Mouse (Mus musculus): ENCODE data around the gene Nanos3. TPM values are rescaled to one million over a fixed set of nuclear protein-coding genes. Genes with fewer than 3 reads are reported as not detected.

Nanos3 gene
- 1 to 10 TPM; 2.8 to 3.8 (median 3.2) TPM for total RNA-seq (2022)

DNA sequence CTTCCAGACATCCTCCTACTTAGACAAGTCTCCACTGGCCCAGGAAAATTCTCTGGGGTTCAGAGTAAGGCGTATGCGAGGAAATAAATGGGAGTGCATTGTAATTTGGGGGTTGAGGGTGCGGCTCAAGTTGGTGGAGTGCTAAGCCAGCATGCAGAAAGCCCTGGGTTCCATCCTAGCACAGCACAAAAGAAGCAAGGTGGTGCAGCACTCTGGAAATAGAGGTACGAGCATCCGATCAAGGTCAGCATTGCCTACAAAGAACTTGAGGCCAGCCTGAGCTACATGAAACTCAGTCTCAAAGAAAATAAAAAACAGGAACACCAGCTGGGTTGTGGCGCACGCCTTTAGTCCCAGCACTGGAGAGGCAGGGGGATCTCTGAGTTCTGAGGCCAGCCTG is at the start of gene Nanos3:
Gene Nanos3 (minus strand): TSS at position 101 of the 400 bp plus-strand sequence.
- no peak for DNase-seq (ENCODE audit: low spot score in 2 of 2)

- DNase-seq (ENCODE audit: low spot score in 2 of 2), result no peak
These were observed 48.0 kb upstream of the Nanos3 start for GRCm38 (mm10) chr8:84233055-84233454.

DNA sequence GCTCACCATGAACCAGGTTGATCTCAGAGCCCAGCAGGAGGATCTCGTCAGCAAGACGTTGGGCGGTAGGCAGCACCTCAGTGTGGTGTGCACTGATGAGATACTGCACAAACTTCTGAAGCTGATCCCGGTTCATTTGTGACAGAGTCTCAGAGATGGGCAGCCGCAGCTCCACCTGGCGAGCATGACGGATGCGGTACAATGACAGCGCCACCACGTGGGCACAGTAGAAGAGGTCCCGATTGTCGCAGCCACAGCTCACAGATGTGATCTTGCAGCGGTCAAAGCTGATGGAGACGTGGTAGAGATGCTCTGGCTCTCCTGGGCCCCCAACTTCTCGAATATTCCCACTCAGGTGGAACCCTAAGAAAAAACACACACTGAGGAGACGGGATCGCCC is 45.7 kb upstream of the Nanos3 start:
- DNase-seq (ENCODE audit: low spot score in 2 of 2), result no peak

DNA sequence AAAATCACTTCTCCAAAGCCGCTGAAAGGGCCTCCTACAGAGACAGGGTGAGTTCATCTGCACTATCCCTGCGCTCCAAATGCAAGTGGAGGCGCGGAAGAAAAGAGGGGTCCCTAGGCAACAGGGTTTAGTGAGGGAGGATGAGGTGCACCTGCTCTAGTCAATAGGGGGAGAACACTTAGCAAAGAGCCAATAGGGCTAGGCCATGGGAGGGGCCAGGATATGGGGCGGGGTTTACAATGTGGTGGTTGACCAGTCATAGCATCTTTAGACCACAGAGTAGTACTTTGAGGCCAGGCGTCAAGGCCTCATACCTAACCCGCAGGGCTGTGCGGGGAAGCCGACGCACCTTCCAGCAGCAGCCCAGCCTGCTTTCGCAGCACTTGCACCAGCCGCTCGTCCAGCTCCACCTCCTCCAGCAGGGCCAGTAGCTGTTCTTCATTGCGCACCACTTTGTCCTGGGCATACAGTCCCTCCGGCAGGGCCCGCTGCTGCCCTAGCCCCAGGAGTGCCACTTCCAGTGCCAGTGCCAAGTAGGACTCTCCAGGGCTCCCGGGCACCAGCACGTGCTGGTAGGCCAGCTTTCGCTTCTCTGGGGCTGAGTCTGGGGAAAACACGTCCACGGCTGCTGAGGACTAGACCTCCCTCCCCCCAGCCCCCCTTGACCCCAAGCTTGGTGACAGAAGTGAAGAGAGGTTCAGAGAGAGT is 38.5 kb upstream of the Nanos3 start:
- no peak for DNase-seq (ENCODE audit: low spot score in 2 of 2)

GRCm38 (mm10) chr8:84222566-84223165 is 37.6 kb upstream of the Nanos3 start:
- DNase-seq (ENCODE audit: low spot score in 2 of 2), result no peak

GRCm38 (mm10) chr8:84220105-84220504 is 35.1 kb upstream of the Nanos3 start:
- no peak for DNase-seq (ENCODE audit: low spot score in 2 of 2)

GRCm38 (mm10) chr8:84218143-84218542 is 33.1 kb upstream of the Nanos3 start:
- no peak for DNase-seq (ENCODE audit: low spot score in 2 of 2)

- DNase-seq (ENCODE audit: low spot score in 2 of 2), result no peak
These were observed 32.2 kb upstream of the Nanos3 start for GRCm38 (mm10) chr8:84217206-84217605.

- no peak for DNase-seq (ENCODE audit: low spot score in 2 of 2)
These were observed 28.3 kb upstream of the Nanos3 start for GRCm38 (mm10) chr8:84213277-84213676.

- no peak for DNase-seq (ENCODE audit: low spot score in 2 of 2)
These were observed 27.0 kb upstream of the Nanos3 start for GRCm38 (mm10) chr8:84211881-84212563.

GRCm38 (mm10) chr8:84211202-84211601 is 26.2 kb upstream of the Nanos3 start:
- DNase-seq (ENCODE audit: low spot score in 2 of 2), result no peak

- peak; percentile 64 to 76 for DNase-seq (ENCODE audit: low spot score in 2 of 2)
These were observed 25.3 kb upstream of the Nanos3 start for GRCm38 (mm10) chr8:84210167-84210791.

DNA sequence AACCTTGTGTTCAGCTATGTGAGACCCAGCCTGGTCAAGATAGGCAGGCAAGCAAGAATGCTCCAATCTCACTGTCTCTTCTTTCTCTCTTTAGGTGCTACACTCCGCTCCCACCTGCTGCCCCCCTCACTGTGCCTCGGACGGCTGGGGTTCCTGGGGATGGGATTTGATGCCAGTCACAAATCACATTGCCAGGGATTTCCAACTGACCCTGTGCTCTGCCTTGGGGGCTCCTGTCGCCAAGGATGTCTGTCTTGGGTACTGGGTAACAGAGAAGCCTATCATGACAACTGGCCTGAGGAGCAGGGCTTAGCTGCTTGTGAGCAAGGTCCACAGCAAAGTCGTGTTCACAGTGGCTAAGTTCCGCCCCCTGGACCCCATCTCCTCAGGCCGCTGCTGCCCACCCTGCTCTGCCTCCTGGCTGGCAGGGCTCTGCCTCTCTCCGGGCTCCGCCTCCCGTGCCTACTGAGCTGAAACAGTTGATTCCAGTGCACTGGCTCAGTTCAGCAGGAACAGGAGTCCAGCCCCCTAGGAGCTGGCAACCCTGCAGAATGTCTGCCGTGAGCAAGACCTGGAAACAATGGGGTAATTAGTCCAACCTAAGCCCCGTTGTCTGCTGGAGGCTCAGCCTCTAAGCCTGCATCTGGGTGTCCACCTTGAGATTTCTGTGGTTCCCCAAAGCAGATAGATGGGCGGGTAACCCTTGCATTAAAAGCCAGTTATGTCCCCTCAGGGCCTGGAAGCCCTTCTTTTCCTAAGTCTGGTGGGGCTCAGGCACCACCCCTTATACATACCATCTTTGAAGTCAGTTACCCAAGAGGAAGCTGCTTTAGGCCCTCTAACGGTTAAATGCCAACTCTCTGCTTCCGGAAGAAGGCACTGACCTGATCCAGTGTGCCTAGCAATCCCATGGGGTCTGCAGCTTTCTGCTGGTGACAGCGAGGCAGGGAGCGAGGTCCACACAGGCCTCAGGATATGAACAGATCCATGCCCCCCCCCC is 23.7 kb upstream of the Nanos3 start:
- no peak for DNase-seq (ENCODE audit: low spot score in 2 of 2)

DNA sequence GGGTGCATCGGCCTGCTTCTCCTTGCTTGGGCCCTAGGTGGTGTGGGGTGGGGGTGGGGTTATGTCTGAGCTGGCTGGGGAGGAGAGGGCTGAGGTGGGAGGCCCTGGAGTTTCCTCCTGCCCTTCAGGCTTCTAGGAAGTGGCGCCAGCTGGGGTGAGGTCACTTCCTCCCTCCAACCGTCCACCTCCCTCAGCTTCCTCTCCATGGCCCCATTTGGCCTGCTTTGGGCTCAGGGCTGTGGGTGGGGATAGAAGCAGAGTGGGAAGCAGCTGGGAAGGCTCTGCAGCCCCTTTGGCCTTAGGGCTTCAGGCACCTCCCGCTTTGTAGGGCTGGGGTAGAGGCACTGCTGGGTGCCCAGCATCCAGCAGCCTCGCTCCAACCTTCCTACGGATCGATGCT is 22.8 kb upstream of the Nanos3 start:
- DNase-seq (ENCODE audit: low spot score in 2 of 2), result no peak

DNA sequence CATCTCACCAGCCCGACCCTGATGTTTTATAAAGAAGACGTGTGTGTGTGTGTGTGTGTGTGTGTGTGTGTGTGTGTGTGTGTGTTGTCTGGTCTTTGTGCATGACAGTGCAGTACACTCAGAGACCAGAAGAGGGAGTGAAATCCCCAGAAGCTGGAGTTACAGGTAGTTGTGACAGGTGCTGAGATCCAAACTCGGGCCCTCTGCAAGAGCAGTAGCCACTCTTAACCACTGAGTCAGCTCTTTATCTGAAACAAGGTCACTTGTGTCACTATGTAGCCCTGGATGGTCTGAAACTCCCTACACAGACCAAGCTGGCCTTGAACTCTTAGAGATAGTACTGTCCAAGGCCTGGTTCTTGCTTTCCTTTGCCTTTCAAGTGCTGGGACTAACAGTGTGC is 21.6 kb upstream of the Nanos3 start:
- no peak for DNase-seq (ENCODE audit: low spot score in 2 of 2)

DNA sequence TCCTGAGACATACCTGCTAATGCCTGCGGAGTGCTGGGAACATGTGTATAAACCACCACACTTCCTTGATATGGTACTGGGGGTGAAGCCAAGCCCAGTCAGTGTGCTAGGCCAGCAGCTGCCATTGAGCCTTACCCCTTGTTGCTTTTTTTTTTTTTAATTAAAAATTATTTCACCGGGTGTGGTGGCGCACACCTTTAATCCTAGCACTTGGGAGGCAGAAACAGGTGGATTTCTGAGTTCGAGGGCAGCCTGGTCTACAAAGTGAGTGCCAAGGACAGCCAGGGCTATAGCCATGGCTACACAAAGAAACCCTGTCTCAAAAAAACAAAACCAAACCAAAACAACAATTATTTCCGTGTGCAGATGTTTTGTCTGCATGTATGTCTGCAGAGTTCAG is 20.1 kb upstream of the Nanos3 start:
- DNase-seq (ENCODE audit: low spot score in 2 of 2), result no peak

DNA sequence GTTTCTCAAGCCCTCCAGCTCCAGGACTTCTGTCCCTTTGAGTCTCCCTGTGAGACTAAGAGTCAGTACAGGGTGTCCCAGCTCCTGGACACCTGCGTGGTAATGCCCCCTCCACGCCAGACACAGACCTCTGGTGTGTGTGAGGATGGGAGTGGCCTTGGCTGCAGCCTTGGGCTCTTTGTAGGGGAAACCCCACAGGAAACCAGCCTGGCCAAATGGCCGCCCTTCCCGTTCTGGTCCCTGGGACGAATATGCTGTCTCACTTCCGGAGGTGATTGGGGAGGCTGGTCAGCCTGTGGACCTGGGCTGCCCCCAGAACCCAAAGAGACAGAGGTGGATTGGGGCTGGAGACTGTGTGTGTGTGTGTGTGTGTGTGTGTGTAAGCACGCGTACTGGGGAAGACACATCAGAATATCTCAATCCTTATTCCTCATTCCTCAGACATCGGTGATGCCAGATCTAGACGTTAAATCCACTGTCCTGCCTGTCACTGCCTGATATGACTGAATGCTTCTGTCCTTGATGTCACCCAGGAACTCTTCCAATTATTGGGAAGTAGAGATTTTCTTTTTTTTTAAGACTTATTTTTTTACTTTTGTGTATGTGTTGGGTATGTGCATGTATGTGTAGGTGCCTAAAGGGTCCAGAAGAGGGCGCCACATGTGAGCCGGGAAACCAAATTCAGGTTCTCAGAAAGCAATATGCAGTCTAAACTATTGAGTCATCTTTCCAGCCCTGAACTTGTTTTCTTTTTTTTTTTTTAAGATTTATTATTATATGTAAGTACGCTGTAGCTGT is 19.2 kb upstream of the Nanos3 start:
- DNase-seq (ENCODE audit: low spot score in 2 of 2), result no peak

DNA sequence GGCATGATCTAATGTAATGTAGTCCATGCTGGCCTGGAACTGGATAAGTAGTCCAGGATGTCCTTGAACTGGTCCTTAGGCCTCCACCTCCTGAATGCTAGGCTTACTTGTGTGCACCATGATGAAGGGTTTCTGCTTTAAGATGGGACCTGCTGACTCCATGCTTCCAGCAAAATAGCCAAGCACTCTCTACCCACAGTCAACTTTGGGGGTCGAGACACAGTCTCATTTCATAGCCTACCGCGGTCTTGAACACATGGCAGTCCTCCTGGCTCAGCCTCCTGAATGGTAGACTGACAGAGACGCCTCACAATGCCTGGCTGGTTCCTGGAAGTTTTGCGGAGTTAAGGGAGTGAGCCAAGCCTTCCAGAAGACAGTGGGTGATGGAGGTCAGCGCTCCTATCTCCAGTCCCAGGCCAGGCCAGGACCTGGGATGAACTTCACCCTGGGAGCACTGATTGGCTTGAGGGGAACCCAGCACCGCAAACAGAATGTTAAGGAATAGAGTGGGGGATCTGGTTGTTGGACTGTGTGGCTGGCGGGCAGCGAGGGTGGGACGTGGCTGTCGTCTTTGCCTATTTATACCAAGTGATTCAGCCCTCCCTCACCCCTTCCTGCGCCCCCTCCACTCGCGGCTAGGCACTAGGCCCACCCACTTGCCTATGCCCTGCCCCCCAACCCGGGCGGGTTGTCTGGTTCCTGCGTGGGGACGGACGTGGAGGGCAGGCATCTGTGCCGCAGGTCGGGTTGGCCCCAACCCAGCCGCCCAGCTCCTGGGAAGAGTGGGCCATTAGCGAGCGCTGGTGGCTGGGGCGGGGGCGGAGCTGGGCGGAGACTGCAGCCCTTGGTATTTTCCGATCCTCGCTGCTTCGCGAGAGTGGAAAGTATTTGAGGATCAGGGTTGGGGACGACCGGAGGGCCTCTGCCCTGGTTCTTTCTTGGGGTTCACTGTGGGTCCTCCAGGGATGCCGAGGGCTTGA is 18.2 kb upstream of the Nanos3 start:
- peak in 1 of 2 experiments; percentile 84 for DNase-seq (ENCODE audit: low spot score in 2 of 2)

- DNase-seq (ENCODE audit: low spot score in 2 of 2), result peak in 1 of 2 experiments; percentile 64
These were observed 17.4 kb upstream of the Nanos3 start for GRCm38 (mm10) chr8:84202466-84202865.

Data from left cerebral cortex, adult 8-10 months (tissue).